Mouse (Mus musculus) CH12.LX (cell line): ENCODE data around the gene Ttc25. TPM values are rescaled to one million over a fixed set of nuclear protein-coding genes. Genes with fewer than 3 reads are reported as not detected.

Experiments
- DNase-seq: peaks from one replicate; pipeline ENCODE4 v3.0.0-alpha.2; 2013; ENCODE audit errors: extremely low read depth
- H3K27ac ChIP-seq: 2 replicates; pipeline ENCODE4 v1.5.1; 2012; ENCODE audit warnings: low read depth, mild to moderate bottlenecking, control low read depth, moderate library complexity; ENCODE audit not compliant: insufficient read depth
- H3K27me3 ChIP-seq: replicated peaks from 2 replicates; pipeline ENCODE3; 2012; ENCODE audit warnings: inconsistent platforms
- H3K36me3 ChIP-seq, 2 experiments: replicated peaks in 1 of 2; 2 replicates each; pipeline versions ENCODE3 to v1.6.1; 2012; ENCODE audit warnings: inconsistent platforms in 1 of 2, low read length in 1 of 2, mild to moderate bottlenecking in 1 of 2, mixed read lengths in 1 of 2, moderate library complexity in 1 of 2; ENCODE audit not compliant: control insufficient read depth in 1 of 2, insufficient read depth in 1 of 2
- H3K4me1 ChIP-seq, 2 experiments: 2 replicates each; pipeline ENCODE4 v1.6.1; 2012; ENCODE audit warnings: inconsistent platforms in 1 of 2, moderate library complexity in 1 of 2; ENCODE audit not compliant: insufficient read depth in 2 of 2, control insufficient read depth in 1 of 2
- H3K4me2 ChIP-seq: 2 replicates; pipeline ENCODE4 v1.6.1; 2012; ENCODE audit warnings: low read depth, mild to moderate bottlenecking, control low read depth; ENCODE audit not compliant: poor library complexity, insufficient read depth, severe bottlenecking
- H3K4me3 ChIP-seq, 3 experiments: fragments of 150-350 bp in 1 of 3; sonication (generic) in 1 of 3; replicated peaks in 1 of 3; 2 replicates each; pipeline versions ENCODE3 to v1.5.1; 2011 to 2012; ENCODE audit warnings: low read depth in 2 of 3, low read length in 2 of 3, mild to moderate bottlenecking in 2 of 3, moderate library complexity in 2 of 3, control low read depth in 1 of 3, improper control_type of control experiment in 1 of 3, inconsistent platforms in 1 of 3, mixed read lengths in 1 of 3; ENCODE audit not compliant: poor library complexity in 1 of 3
- H3K79me2 ChIP-seq: replicated peaks from 2 replicates; pipeline ENCODE4 v1.6.1; 2012; ENCODE audit warnings: mild to moderate bottlenecking, moderate library complexity; ENCODE audit not compliant: control insufficient read depth, poor library complexity, insufficient read depth, severe bottlenecking; ENCODE audit errors: extremely low read depth
- H3K9ac ChIP-seq: 2 replicates; pipeline ENCODE4 v1.6.1; 2012; ENCODE audit warnings: low read depth, mild to moderate bottlenecking, control low read depth, moderate library complexity; ENCODE audit not compliant: insufficient read depth
- H3K9me3 ChIP-seq: replicated peaks from 2 replicates; pipeline ENCODE3; 2012; ENCODE audit warnings: low read length, inconsistent platforms, mixed read lengths
- BHLHE40 ChIP-seq: IDR thresholded peaks from 2 replicates; pipeline ENCODE4 v1.6.1; 2011; ENCODE audit warnings: mild to moderate bottlenecking, low read depth, low read length, improper control_type of control experiment
- E2F4 ChIP-seq: IDR thresholded peaks from 2 replicates; pipeline ENCODE4 v1.6.1; 2011; ENCODE audit warnings: low read depth, low read length, improper control_type of control experiment; ENCODE audit not compliant: insufficient replicate concordance
- ETS1 ChIP-seq: conservative IDR thresholded peaks from 2 replicates; pipeline ENCODE4 v1.6.1; 2012; ENCODE audit warnings: low read depth, mild to moderate bottlenecking, inconsistent platforms, low read length, improper control_type of control experiment, moderate library complexity
- GABPA ChIP-seq: IDR thresholded peaks from 2 replicates; pipeline ENCODE4 v1.6.1; 2012; ENCODE audit warnings: low read depth, low read length, improper control_type of control experiment, inconsistent platforms; ENCODE audit not compliant: insufficient replicate concordance
- JUND ChIP-seq: conservative IDR thresholded peaks from 2 replicates; pipeline ENCODE4 v1.6.1; 2011; ENCODE audit warnings: low read depth, low read length, improper control_type of control experiment
- MAX ChIP-seq: IDR thresholded peaks from 2 replicates; pipeline ENCODE4 v1.6.1; 2011; ENCODE audit warnings: low read length, improper control_type of control experiment
- MXI1 ChIP-seq: IDR thresholded peaks from 2 replicates; pipeline ENCODE4 v1.6.1; 2011; ENCODE audit warnings: mild to moderate bottlenecking, low read depth, low read length, improper control_type of control experiment
- MYC ChIP-seq: IDR thresholded peaks from 2 replicates; pipeline ENCODE4 v1.6.1; 2011; ENCODE audit warnings: low read depth, mild to moderate bottlenecking, improper control_type of control experiment, low read length
- NELFE ChIP-seq: IDR thresholded peaks from 2 replicates; pipeline ENCODE4 v1.6.1; 2011; ENCODE audit warnings: low read depth, low read length, improper control_type of control experiment
- PAX5 ChIP-seq: IDR thresholded peaks from 2 replicates; pipeline ENCODE4 v1.6.1; 2012; ENCODE audit warnings: low read length, inconsistent platforms, mixed read lengths
- POLR2AphosphoS2 ChIP-seq: IDR thresholded peaks from 2 replicates; pipeline ENCODE4 v1.6.1; 2011; ENCODE audit warnings: low read depth, low read length, improper control_type of control experiment
- RAD21 ChIP-seq: IDR thresholded peaks from 2 replicates; pipeline ENCODE4 v1.6.1; 2011; ENCODE audit warnings: low read depth, mild to moderate bottlenecking, low read length, improper control_type of control experiment, moderate library complexity
- RCOR1 ChIP-seq: conservative IDR thresholded peaks from 2 replicates; pipeline ENCODE4 v1.6.1; 2012; ENCODE audit warnings: low read depth, mild to moderate bottlenecking, inconsistent platforms, low read length, improper control_type of control experiment
- SIN3A ChIP-seq: IDR thresholded peaks from 2 replicates; pipeline ENCODE4 v1.6.1; 2012; ENCODE audit warnings: low read length, improper control_type of control experiment, inconsistent platforms
- SMC3 ChIP-seq: IDR thresholded peaks from 2 replicates; pipeline ENCODE4 v1.6.1; 2011; ENCODE audit warnings: low read depth, low read length, improper control_type of control experiment
- TBP ChIP-seq: conservative IDR thresholded peaks from 2 replicates; pipeline ENCODE4 v1.6.1; 2011; ENCODE audit warnings: low read depth, low read length, improper control_type of control experiment
- TCF12 ChIP-seq: IDR thresholded peaks from 2 replicates; pipeline ENCODE4 v1.6.1; 2014; ENCODE audit warnings: low read depth, mild to moderate bottlenecking, inconsistent platforms, low read length, improper control_type of control experiment
- UBTF ChIP-seq: IDR thresholded peaks from 2 replicates; pipeline ENCODE4 v1.6.1; 2012; ENCODE audit warnings: low read depth, mild to moderate bottlenecking, inconsistent platforms, low read length, improper control_type of control experiment, moderate library complexity
- USF2 ChIP-seq: conservative IDR thresholded peaks from 2 replicates; pipeline ENCODE4 v1.6.1; 2011; ENCODE audit warnings: low read depth, low read length, improper control_type of control experiment
- ZC3H11A ChIP-seq: IDR thresholded peaks from 2 replicates; pipeline ENCODE4 v1.6.1; 2012; ENCODE audit warnings: low read depth, mild to moderate bottlenecking, inconsistent platforms, low read length, improper control_type of control experiment
- ZKSCAN1 ChIP-seq: IDR thresholded peaks from 2 replicates; pipeline ENCODE4 v1.6.1; 2012; ENCODE audit warnings: low read depth, inconsistent platforms, low read length, improper control_type of control experiment, borderline replicate concordance
- ZNF384 ChIP-seq: IDR thresholded peaks from 2 replicates; pipeline ENCODE4 v1.6.1; 2012; ENCODE audit warnings: low read depth, low read length, improper control_type of control experiment, inconsistent platforms
- dilution Hi-C: fragments of 300-500 bp; cut with MboI; formaldehyde crosslinking; loops from 2 replicates; pipeline ENCODE4 v1.14.3; 2020; ENCODE audit warnings: low sequenced_read_pairs; ENCODE audit not compliant: extremely low pct_unique_long_range_greater_than_20kb, extremely low pct_ligation_motif_present
- in situ Hi-C: fragments of 300-500 bp; cut with MboI; formaldehyde crosslinking; loops from 3 replicates; pipeline ENCODE4 v1.14.3; 2019; ENCODE audit warnings: low sequenced_read_pairs, low pct_ligation_motif_present, low pct_unique_long_range_greater_than_20kb, mixed read lengths
- polyA plus RNA-seq: library from polyadenylated mRNA; unstranded; fragments of >175 nt; gene quantifications from 2 replicates; pipeline ENCODE4 v1.2.1, GENCODE M21; 2012; ENCODE audit warnings: low read depth; ENCODE audit not compliant: insufficient read length
- total RNA-seq, 2 experiments: library from RNA; depleted of rRNA; stranded (reverse); fragments of 300-350 nt in 1 of 2; fragments of >200 nt in 1 of 2; gene quantifications; 2 replicates each; pipeline ENCODE4 v1.2.3; 2012 to 2014

The Ttc25 gene
- total and polyA plus RNA-seq, 3 experiments = 0.51 to 12.8 (median 1.3) TPM

GRCm38 (mm10) chr11:100557563-100557962, 12.2 kb downstream of the Ttc25 start:
- in situ Hi-C loops = loop anchor here (5.0 kb wide), 1 partner anchor 35 kb away; no protein-coding TSS in a partner anchor

GRCm38 (mm10) chr11:100559476-100559875, 14.1 kb downstream of the Ttc25 start:
- H3K4me3 ChIP-seq = no peak overlapping the region
- H3K27ac ChIP-seq = no peak overlapping the region
- DNase-seq = no peak
- H3K9ac ChIP-seq = no peak overlapping the region
- peaks cover 5 to 12% of the 10 kb centered on the region in 2 experiments for H3K4me1 ChIP-seq
- no peaks in the 10 kb centered on the region for H3K9me3 ChIP-seq
- H3K36me3 ChIP-seq = no peaks in the 10 kb centered on the region
- in situ Hi-C loops (loop anchor here (5.0 kb wide), 1 partner anchor 37 kb away; no protein-coding TSS in a partner anchor), dilution Hi-C loops (no loop called here)
- TF ChIP-seq SMC3 (no peak), ETS1 (no peak), USF2 (no peak), BHLHE40 (no peak), ZNF384 (no peak), MAX (no peak), RCOR1 (no peak), GABPA (no peak), ZKSCAN1 (no peak), MYC (no peak), POLR2AphosphoS2 (no peak), NELFE (no peak), TBP (no peak), JUND (no peak), E2F4 (no peak), PAX5 (no peak), UBTF (no peak), SIN3A (no peak), RAD21 (no peak), TCF12 (no peak)
- H3K27me3 ChIP-seq = peaks cover 5% of the 10 kb centered on the region
- no peaks in the 10 kb centered on the region for H3K79me2 ChIP-seq
- no peak overlapping the region for H3K4me2 ChIP-seq

More at GRCm38 (mm10) chr11:100557563-100557962, 12.2 kb downstream of the Ttc25 start:
- no peaks in the 10 kb centered on the region for H3K79me2 ChIP-seq
- no peaks in the 10 kb centered on the region for H3K36me3 ChIP-seq
- peaks cover 5% of the 10 kb centered on the region for H3K27me3 ChIP-seq
- no peak overlapping the region for H3K27ac ChIP-seq
- dilution Hi-C loops = no loop called here
- DNase-seq = no peak
- H3K4me1 ChIP-seq = peaks cover 10 to 17% of the 10 kb centered on the region in 2 experiments
- TF ChIP-seq ZC3H11A (no peak), SIN3A (no peak), MXI1 (no peak), ZNF384 (peak; percentile 17; the same call in 1 of the 2 replicates), PAX5 (no peak), ZKSCAN1 (no peak)
- H3K9me3 ChIP-seq = no peaks in the 10 kb centered on the region
- no peak overlapping the region for H3K9ac ChIP-seq
- no peak overlapping the region for H3K4me2 ChIP-seq
- no peak overlapping the region for H3K4me3 ChIP-seq
